Mouse (Mus musculus) G1E-ER4 (cell line): ENCODE results near the gene Tspo2. TPM values are rescaled to one million over a fixed set of nuclear protein-coding genes. Genes with fewer than 3 reads are reported as not detected.

ENCODE experiments used
- GATA1 ChIP-seq: IDR thresholded peaks from one replicate; pipeline ENCODE4 v1.8.0; 2012; ENCODE audit warnings: low read length, inconsistent platforms
- polyA plus RNA-seq: library from polyadenylated mRNA; stranded (reverse); fragments of >175 nt; gene quantifications from 2 replicates; pipeline ENCODE4 v1.2.3, GENCODE M21; 2012

Gene Tspo2
- polyA plus RNA-seq, 1 experiment: 18.2 TPM

DNA sequence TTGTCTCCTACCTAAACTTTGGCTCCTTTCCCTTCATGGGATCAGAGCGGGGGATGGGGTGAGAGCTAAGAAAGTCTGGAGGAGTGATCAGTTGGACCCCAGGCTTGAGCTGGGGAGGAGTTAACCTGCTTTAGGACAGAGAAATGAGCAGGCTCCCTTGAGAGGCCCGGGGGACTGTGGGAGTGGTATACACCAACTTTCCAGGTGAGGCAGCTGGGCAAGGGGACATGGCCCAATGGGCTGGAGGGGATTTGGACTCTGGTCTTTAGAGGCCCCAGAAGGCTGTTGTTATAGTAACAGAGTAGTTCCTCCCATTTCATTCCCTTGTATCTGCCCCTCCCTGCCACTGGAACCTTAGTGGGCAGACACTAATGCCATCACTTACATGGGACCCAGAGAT lies 4.6 kb upstream of the Tspo2 start:
- TF ChIP-seq GATA1: no peak

DNA sequence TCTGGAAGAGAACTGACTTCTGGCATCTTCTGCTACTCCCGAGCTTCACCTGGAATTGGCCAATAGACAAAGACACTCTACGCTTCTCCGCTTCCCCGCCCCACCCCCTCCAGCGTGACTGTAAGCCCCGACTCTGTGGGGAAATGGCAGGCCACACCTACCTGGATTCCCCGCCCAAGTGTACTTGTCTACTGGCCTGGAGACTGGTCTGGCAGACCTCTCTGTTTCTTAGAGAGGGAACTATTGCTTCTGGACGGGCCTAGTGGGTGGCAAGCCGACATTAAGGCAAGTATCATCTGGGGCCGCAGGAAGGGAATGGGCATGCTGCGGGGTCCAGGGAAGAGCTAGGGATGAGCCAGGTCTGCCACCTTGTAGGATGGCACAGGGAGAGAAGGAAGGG lies 3.4 kb upstream of the Tspo2 start, which contains the start of gene Unc5cl:
Unc5cl (plus strand) TSS at position 214 of the 400 bp plus-strand sequence.
- no peak for TF ChIP-seq GATA1

DNA sequence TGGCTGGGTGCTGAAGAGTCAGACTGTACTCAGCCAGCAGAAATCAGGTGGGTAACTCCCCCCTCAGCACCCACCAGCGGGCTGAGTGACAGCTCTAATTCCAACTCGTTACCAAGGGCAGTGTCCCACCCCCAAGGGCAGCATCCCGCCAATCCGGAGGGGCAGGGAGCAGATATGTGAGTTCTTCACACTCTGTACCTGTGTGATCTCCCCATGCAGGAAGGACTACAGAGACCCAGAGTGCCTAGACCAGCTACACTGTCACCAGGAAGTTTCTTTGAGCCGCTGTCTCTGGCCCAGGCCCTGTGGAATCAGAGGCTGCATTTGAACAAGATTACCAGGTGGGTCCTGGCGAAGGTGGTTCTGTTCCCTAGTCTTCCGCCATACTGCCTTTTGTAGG lies 2.9 kb upstream of the Tspo2 start:
- TF ChIP-seq GATA1: no peak

DNA sequence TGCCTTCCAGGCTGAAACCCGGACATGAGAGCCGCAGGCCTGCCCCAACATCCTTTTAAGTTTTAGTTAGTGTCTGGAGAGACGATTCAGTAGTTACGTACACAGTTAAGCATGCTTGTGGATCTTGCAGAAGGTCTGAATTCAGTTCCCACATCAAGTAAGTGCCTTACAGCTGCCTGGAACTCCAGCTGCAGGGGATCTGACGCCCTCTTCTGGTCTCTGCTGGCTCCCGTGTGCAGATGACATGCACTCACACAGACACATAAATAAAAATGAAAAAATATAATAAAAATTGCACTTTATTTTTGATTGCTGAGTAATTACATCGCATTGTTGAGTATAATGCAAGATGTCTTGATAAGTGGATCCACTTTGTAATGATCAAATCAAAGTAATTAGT lies 2.2 kb upstream of the Tspo2 start:
- TF ChIP-seq GATA1: no peak

DNA sequence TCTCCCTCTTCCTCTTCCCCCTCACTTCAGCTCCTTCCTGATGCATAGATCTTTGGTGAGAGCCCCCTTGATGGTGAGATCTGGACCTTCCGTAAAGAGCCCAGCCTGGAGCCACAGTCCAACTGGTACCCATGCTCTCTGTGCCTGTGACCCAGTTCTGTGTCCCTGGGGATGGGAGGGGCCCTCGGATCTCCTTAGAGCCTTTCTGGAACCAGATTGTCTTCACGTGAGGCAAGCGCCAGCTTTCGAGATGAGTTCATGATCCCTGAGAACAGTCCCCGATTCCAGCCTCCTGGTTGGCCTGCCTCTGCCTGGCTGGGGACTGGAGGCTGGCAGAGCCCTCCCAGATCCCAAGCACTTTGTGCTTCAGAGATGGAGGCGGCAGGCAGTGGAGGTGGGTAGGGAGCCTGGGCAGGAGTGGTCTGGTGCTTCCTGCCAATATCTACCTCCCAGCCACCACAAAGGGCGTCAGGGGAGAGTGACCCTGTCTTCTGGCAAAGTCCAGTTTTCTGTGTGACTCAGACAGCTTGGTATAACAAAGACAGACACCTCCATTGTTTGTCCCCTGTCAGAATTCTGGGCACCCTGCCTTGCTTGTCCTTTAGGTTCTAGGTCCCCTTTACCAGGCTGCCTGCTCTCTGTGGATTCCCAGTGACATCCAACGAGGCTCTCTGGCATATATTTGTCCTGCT lies 577 bp upstream of the Tspo2 start:
- no peak for TF ChIP-seq GATA1

DNA sequence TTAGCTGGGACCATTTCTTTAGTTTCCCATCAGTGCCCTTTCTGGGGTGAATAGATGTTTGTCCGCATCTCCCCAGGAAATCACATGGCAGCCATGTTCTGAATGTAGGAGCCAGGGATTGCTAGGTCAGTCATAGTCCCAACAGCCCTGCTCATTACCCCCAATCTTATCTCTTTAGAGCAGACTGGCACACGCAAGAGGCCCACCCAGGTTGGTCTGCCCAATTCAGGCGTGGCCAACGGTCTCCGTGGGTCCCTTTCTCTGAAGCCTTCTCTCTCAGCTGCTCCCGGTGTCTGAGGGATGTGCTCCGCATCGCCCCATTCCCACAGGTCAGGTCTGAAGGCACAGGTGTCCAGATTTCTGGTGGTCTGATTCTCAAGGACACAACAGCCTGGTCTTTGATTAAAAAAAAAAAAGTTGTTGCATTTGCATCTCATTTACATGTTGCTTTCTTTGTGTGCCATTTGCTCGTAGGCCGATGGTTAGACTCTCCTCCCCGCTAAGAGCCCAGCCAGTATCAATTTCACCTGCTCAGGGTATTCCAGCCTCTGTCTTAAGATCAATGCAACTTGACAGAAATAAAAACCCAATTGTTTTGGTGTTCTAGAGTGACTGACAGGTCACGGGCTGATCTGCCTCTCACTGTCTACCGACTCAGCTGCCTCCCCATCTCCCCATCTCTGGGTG lies 513 bp downstream of the Tspo2 start:
- peak; percentile 28 for TF ChIP-seq GATA1

DNA sequence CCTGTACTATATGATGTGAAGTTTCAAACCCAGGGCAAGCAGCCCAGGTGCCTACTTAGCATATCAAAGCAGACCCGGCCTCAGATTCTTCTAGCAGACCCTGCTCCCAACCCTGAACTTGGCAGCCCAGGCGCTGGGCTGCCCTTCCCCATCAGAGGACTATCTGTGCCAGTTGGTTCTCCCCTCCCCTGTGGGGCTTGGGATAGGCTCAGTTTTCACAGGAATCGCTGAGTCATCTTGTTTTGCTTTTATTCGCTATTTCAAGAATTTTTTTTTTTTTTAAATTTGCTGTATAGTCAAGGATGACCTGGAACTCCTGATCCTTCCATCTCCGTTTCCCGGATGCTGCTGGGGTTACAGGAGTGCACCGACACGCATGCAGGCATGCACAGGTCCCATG lies 3.6 kb downstream of the Tspo2 start:
- no peak for TF ChIP-seq GATA1

DNA sequence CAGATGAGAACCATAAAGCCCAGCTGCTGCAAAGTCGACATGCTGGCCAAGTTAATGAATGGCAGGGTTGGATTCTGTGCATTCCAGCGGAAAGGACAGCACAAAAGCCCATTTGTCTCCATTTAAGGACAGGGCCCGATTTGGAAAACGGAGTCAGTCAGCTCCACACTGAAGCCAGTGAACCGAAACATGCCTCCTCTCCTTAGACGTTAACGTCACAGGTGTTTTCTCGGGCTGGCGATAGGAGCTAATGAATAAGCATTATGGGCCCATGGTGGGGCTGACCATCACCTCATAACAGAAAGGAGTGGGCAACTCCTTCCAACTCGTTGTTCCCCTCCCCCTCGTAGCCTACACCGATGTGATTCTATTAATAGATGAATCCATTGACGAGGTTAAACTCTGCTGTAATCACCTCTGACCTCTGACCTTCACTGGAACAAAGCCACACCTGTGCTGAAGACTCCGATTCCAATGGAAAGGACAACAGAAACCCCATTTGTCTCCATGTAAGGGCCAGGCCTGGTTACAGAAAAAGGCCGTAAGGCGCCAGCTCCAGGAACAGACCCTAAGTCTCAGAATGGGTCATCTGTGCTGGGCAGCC lies 7.7 kb downstream of the Tspo2 start:
- no peak for TF ChIP-seq GATA1

DNA sequence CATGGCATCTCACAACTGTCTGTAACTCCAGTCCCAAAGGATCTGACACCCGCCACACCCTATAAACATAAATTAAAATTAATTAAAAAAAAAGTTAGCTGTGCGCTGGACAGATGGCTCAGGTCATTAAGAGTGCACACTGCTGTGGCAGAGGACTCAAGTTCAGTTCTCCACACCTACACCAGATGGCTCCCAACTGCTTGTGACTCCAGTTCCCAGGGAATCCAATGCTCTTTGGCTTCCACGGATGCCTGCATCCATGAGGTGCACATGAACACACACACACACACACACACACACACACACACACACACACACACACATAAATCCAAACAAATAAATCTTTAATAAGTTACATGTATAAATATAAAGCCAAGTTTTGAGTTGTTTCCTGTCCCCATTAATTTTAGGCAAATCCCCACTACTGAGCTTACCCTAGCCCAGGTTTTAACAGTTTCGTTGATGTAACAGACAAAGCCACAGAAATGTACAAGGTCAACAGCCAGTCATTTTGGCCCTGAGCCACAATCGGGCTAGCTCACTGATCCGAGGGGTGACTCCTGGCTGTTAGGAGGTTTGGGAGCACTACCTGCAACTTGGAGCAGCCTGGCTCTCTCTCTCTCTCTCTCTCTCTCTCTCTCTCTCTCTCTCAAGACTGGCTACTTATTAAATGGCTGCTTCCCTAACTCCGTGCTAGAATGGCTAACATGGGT lies 8.4 kb downstream of the Tspo2 start:
- no peak for TF ChIP-seq GATA1

DNA sequence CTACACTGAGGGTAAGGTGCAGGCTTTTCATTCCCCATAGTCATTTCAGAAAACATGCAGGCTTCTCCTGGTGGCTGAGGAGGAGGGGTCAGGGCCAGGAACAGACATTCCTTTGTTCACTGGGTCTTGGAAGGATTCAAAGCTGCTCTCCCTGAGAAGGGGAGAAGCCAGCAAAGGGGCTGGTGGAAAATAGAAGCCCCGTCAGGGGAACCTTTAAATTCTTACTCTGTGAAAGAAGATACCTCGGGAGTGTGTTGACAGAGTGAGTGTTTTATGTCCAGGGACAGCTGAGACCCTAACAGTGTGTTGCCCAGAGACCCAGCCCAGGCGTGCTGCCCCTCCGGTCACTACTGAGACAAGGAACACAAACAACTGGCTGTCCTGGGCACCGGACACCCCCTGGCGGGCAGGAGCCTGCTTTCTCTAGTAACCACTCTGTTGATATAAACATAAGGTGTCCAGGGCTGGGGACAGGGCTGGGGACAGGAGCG lies 13.9 kb downstream of the Tspo2 start:
- TF ChIP-seq GATA1: no peak

DNA sequence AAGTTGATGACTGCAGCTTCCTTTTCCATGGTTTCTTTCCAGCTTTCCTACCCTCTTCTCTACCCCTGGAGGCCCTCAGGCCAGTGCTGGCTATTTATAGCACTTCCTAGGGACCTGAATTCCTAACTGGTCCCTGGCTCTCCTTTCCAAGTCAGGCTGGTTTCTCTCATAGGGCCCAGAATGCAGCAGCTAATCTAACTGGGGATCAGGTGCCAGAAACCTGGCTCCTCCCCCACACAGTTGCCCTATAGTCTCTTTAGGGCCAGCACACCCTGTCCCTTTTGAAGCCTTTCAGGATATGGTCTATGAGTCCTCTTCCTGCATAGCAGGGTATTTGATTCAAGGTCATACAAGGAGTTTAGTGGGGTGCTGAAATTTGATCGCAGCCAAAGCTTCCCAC lies 14.8 kb downstream of the Tspo2 start:
- no peak for TF ChIP-seq GATA1

DNA sequence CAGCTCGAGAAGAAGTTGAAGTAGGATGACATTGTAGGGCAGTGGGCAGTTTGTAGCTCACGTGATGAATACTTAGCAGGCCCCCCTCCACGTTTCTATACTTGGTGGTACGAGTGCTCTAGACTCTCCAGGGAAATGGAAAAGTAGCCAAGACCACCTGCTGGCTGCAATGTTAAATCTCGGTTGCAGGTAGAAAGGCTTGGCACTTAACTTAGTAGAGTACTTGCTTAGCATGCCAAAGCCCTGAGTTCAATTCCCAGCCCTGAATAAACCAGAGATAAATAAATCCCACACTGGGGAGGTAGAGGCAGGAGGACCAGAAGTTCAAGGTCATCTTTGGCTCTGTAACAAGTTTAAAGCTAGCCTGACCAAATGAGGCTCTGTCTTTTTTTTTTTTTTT lies 16.8 kb downstream of the Tspo2 start:
- TF ChIP-seq GATA1: no peak

DNA sequence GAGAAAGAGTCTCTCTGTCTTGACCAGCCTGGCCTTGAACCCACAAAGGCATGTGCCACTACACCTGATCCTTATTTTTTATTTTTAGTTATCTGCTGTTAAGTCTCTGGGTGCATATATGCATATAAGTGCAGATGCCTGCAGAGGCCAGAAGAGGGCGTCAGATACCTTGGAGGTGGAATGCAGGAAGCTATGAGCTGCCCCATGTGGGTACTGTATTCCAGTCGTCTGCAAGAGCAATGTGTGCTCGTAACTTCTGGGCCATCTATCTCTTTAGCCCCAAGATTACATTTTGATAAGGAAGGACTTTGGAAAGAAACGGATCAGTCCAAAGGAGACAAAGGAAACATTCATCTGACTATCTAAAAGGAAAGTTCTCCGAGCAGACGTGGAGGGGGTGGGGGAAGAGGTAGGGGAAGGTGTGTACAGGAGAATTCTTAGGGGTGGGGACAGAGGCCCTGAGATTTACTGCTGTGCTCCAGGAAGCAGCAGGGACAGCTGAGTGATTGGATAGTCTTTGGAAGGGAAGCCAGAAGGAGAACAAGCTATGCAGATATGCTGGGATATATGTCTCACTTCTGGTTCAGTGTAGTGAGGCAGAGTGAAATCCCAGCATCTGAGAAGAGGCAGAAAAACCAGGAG lies 17.5 kb downstream of the Tspo2 start:
- no peak for TF ChIP-seq GATA1

DNA sequence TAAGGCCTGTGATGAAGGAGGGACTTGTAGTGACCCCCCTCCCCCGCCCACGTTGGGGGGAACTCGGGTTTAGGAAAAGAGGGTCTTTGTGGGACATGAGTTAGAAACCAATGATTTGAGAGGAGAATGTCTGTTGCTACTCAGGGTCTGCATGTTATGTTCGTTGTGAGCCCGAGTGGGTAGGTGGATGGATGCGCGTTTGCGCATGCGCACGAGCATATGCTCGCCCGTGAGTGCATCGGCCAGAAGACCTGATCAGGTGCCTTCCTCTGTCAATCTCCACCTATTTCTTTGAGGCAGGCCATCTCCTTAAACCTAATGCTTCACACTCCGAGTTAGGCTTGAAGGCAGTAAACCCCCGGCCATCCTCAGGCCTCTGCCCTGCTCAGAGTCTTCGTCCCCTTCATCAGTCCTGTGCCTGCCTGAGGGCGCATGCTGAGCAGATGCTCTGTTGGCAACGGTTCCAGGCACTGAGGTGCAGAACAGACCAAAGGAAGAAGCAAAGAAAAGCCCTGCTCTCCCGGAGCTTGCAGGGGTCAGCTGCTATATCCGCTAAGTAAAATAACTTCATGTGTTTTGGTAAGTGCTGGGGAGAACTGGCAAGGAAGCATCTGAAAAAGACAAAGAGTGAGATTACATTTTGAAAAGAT lies 18.2 kb downstream of the Tspo2 start:
- TF ChIP-seq GATA1: no peak
